Mouse (Mus musculus) liver, postnatal 0 days (tissue): ENCODE results near the gene Utp18.

Source experiments
- CTCF ChIP-seq: sonication (generic); IDR thresholded peaks from 2 replicates; pipeline ENCODE4 v1.5.1; 2016; ENCODE audit warnings: antibody characterized with exemption, low read depth
- EP300 ChIP-seq: IDR thresholded peaks from 2 replicates; pipeline ENCODE4 v1.6.1; 2016; ENCODE audit warnings: antibody characterized with exemption, low read depth, mild to moderate bottlenecking

GRCm38 (mm10) chr11:93812125-93812868 is 73.3 kb downstream of the Utp18 start:
- TF ChIP-seq CTCF (peak; percentile 84), EP300 (no peak)
